Mouse (Mus musculus): ENCODE measurements around the gene Evx1.

Gene Evx1

DNA sequence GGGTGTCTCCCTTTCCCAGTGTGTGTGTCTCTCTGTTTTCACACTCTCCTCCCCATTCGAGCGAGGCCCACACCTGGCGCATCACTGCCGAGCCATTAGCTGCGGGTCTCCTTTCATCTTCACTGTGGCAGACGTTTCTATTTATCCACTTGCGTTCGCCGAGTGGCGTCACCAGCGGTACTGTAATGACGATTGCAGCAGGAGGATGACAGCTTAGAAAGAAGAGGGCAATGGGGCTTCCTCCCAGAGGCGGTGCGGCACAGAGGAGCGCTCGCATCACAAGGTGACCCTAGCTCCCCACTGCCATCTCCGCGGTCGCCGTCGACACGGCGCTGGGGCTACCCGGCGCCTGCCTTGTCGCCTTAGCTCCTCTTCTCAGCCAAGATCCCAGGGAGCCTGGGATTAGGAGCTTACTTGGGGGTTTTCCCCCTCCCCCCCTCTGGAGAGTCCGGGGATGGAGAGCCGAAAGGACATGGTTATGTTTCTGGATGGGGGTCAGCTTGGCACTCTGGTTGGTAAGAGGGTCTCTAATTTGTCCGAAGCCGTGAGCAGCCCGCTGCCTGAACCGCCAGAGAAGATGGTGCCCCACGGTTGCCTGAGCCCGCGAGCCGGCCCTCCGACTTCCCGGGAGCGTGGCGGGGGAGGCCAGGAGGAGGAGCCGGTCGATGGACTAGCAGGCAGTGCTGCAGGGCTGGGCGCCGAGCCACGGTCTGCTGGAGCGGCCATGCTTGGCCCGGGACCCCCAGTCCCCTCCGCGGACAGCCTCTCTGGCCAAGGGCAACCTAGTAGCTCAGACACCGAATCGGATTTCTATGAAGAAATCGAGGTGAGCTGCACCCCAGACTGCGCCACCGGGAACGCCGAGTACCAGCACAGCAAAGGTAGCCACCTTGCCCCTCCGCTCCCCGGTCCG lies at the start of gene Evx1:
TSS of gene Evx1 (plus strand) at position 108 of the 913 bp plus-strand sequence.
- in situ Hi-C loops (cut with MboI; ENCODE audit: low pct_unique_long_range_greater_than_20kb in 1 of 2, low sequenced_read_pairs in 2 of 2, unreplicated experiment in 1 of 2), result loop anchor here in 1 of 2 experiments (10.0 kb wide), 1 partner anchor 59 kb away; no protein-coding TSS in a partner anchor

- in situ Hi-C loops (cut with MboI; ENCODE audit: low pct_unique_long_range_greater_than_20kb in 1 of 2, low sequenced_read_pairs in 2 of 2, unreplicated experiment in 1 of 2), result loop anchor here in 1 of 2 experiments (25.0 kb wide), 2 partner anchors 573 to 648 kb away; no protein-coding TSS in a partner anchor
Observed at GRCm38 (mm10) chr6:52264106-52264790, 49.0 kb upstream of the Evx1 start.

DNA sequence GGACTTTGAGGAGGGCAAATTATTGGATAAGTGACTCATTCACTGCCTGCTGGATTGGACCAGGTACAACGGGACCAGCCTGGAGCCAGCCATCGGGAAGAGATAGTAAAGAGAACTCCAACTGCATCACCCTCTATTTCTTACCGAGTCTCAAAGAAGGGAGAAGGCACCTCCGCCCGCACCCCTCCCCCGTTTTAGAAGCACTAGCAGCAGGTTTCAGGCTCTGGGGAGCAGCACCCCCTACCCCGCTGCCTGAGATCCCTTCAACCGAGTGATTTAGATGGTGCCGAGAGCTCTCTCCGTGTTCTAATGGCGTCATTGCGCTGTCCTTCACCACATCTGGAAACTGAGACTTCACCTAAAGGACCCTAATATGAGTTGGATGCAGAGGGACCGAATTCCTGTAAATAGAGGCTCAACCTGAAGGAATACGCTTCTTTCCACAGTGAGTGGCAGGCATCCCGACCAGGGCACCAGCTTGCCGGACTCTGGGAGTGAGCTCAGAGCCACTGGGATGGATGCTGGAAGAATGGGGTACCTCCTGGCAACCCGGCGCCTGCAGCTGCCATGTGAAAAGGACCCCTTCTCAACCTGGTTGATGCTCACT lies 47.9 kb upstream of the Evx1 start:
- in situ Hi-C loops (cut with MboI; ENCODE audit: low pct_unique_long_range_greater_than_20kb in 1 of 2, low sequenced_read_pairs in 2 of 2, unreplicated experiment in 1 of 2), result loop anchor here in 1 of 2 experiments (25.0 kb wide), 2 partner anchors 572 to 647 kb away; no protein-coding TSS in a partner anchor

- in situ Hi-C loops (cut with MboI; ENCODE audit: low pct_unique_long_range_greater_than_20kb in 1 of 2, low sequenced_read_pairs in 2 of 2, unreplicated experiment in 1 of 2), result loop anchor here in 1 of 2 experiments (25.0 kb wide), 2 partner anchors 571 to 646 kb away; no protein-coding TSS in a partner anchor
Observed at GRCm38 (mm10) chr6:52265913-52266665, 47.2 kb upstream of the Evx1 start.

- in situ Hi-C loops (cut with MboI; ENCODE audit: low pct_unique_long_range_greater_than_20kb in 1 of 2, low sequenced_read_pairs in 2 of 2, unreplicated experiment in 1 of 2), result loop anchor here in 1 of 2 experiments (25.0 kb wide), 2 partner anchors 571 to 646 kb away; no protein-coding TSS in a partner anchor
Observed at GRCm38 (mm10) chr6:52266666-52266985, 46.7 kb upstream of the Evx1 start.

GRCm38 (mm10) chr6:52267221-52267620 lies 46.1 kb upstream of the Evx1 start:
- in situ Hi-C loops (cut with MboI; ENCODE audit: low pct_unique_long_range_greater_than_20kb in 1 of 2, low sequenced_read_pairs in 2 of 2, unreplicated experiment in 1 of 2), result loop anchor here in 1 of 2 experiments (25.0 kb wide), 2 partner anchors 570 to 645 kb away; no protein-coding TSS in a partner anchor

GRCm38 (mm10) chr6:52267691-52268090 lies 45.6 kb upstream of the Evx1 start:
- in situ Hi-C loops (cut with MboI; ENCODE audit: low pct_unique_long_range_greater_than_20kb in 1 of 2, low sequenced_read_pairs in 2 of 2, unreplicated experiment in 1 of 2), result loop anchor here in 1 of 2 experiments (25.0 kb wide), 2 partner anchors 570 to 645 kb away; no protein-coding TSS in a partner anchor

GRCm38 (mm10) chr6:52268341-52268740 lies 45.0 kb upstream of the Evx1 start:
- in situ Hi-C loops (cut with MboI; ENCODE audit: low pct_unique_long_range_greater_than_20kb in 1 of 2, low sequenced_read_pairs in 2 of 2, unreplicated experiment in 1 of 2), result loop anchor here in 1 of 2 experiments (25.0 kb wide), 2 partner anchors 569 to 644 kb away; no protein-coding TSS in a partner anchor

GRCm38 (mm10) chr6:52268756-52269155 lies 44.5 kb upstream of the Evx1 start:
- in situ Hi-C loops (cut with MboI; ENCODE audit: low pct_unique_long_range_greater_than_20kb in 1 of 2, low sequenced_read_pairs in 2 of 2, unreplicated experiment in 1 of 2), result loop anchor here in 1 of 2 experiments (25.0 kb wide), 2 partner anchors 569 to 644 kb away; no protein-coding TSS in a partner anchor

- in situ Hi-C loops (cut with MboI; ENCODE audit: low pct_unique_long_range_greater_than_20kb in 1 of 2, low sequenced_read_pairs in 2 of 2, unreplicated experiment in 1 of 2), result loop anchor here in 1 of 2 experiments (25.0 kb wide), 2 partner anchors 567 to 642 kb away; no protein-coding TSS in a partner anchor
Observed at GRCm38 (mm10) chr6:52270494-52271480, 42.5 kb upstream of the Evx1 start.

GRCm38 (mm10) chr6:52272766-52273655 lies 40.3 kb upstream of the Evx1 start:
- in situ Hi-C loops (cut with MboI; ENCODE audit: low pct_unique_long_range_greater_than_20kb in 1 of 2, low sequenced_read_pairs in 2 of 2, unreplicated experiment in 1 of 2), result loop anchor here in 1 of 2 experiments (25.0 kb wide), 2 partner anchors 564 to 639 kb away; no protein-coding TSS in a partner anchor

DNA sequence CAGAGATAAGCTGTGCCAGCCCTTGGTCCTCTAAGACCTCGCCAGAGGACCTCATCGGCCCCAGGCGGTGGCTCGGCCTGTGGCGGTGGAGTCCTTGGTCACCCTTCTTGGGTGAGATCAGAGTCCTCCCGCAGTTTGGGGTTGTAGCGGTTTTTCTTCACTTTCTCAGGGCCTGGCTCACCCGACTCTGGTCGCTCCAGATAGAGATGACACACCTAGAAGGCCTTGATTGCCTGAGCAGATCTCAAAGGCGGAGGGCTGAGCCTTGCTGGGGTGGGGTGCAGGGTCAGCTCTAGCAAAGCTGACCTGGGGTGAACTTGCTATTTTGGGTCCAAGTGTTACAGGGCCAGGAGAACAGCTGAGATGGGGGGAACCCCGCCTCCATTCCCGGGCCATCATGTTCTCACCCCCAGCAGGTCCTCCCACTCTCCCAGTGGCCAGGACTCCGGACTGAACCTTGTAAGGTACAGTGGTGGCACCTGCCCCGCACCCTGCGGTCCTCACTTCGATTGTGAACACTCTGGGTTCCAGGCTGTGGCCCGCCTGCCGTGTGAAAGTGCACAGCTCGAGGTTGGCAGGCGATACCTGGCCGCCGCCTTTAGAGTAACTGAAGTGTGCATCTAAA lies 39.5 kb upstream of the Evx1 start:
- in situ Hi-C loops (cut with MboI; ENCODE audit: low pct_unique_long_range_greater_than_20kb in 1 of 2, low sequenced_read_pairs in 2 of 2, unreplicated experiment in 1 of 2), result loop anchor here in 1 of 2 experiments (25.0 kb wide), 2 partner anchors 564 to 639 kb away; no protein-coding TSS in a partner anchor

DNA sequence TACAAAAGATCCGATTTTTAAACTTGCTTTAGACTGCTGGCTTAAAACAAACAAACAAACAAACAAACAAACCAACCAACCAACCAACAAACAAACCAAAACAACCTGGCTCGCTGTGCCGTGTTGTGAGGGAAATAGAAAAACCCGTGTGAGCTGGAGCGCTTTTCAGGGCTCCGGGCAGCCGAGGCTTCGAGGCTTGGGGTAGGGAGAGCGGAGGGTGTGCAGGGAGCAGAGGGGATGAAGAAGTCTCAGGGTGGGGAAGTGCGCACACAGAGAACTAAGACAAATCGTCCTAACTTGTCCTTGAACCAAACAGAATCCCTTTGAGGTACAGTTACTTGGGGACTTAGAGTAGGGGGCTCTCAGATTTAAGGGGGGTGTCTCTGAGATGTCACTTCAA lies 38.7 kb upstream of the Evx1 start:
- in situ Hi-C loops (cut with MboI; ENCODE audit: low pct_unique_long_range_greater_than_20kb in 1 of 2, low sequenced_read_pairs in 2 of 2, unreplicated experiment in 1 of 2), result loop anchor here in 1 of 2 experiments (25.0 kb wide), 2 partner anchors 563 to 638 kb away; no protein-coding TSS in a partner anchor

DNA sequence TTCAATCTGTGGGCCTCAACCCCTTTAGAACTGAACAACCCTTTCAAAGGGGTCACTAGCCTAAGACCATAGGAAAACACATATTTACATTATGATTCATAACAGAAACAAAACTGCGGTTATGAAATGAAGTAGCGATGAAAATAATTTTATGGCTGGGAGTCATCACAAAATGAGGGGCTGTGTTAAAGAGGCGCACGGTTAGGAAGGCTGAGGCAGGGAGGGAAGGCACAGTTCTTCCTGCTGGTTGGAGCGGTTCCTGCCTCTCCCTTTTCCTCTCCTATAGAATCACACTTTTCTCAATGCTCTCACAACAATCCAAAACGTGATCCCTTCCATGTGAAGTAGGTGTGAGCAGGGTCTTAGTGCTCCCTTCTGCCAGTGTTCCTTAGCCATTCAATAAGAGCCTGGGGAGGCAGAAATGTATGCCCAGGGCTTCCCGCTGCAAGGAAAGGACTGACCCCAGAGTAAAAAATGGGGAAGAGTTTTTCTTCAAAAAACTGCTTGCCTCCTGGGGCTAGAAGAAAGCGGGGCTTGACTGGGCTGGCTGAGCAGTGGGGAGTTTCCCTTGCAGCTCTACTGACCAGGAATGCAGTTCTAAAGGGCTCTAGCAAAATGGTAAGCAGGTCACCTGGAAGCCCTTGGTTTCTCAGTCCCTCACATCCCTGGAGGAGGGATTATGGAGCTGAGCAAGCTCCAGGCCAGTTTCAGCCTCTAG lies 37.6 kb upstream of the Evx1 start:
- in situ Hi-C loops (cut with MboI; ENCODE audit: low pct_unique_long_range_greater_than_20kb in 1 of 2, low sequenced_read_pairs in 2 of 2, unreplicated experiment in 1 of 2), result no loop called here

All from mouse embryonic stem cell (cell line).